Mouse (Mus musculus): ENCODE results near the gene Napsa. TPM values are rescaled to one million over a fixed set of nuclear protein-coding genes. Genes with fewer than 3 reads are reported as not detected.

Gene Napsa
- polyA plus RNA-seq, 1 experiment from 2014 or later: 0.53 TPM

GRCm38 (mm10) chr7:44546274-44546673 is 25.9 kb upstream of the Napsa start:
- no peaks in the 10 kb centered on the region for H3K9me3 ChIP-seq (replicated peaks)
- H3K4me3 ChIP-seq: no peak overlapping the region
- H3K4me1 ChIP-seq: peaks cover 15% of the 10 kb centered on the region
- 98% methylated on average over 3 of the region's 3 CpGs for WGBS
- no peak overlapping the region for H3K9ac ChIP-seq
- no peak overlapping the region for H3K27ac ChIP-seq
- no peak overlapping the region for H3K4me2 ChIP-seq
- H3K36me3 ChIP-seq (ENCODE audit: poor library complexity, severe bottlenecking): peaks cover 41% of the 10 kb centered on the region
- no peaks in the 10 kb centered on the region for H3K27me3 ChIP-seq
- ATAC-seq: no peak

GRCm38 (mm10) chr7:44547041-44547440 is 25.1 kb upstream of the Napsa start:
- H3K4me3 ChIP-seq: peak overlapping the region; percentile 67; the same call in 1 of the 2 replicates
- ATAC-seq: no peak

GRCm38 (mm10) chr7:44547725-44548124 is 24.5 kb upstream of the Napsa start:
- H3K4me1 ChIP-seq: peaks cover 19% of the 10 kb centered on the region
- H3K4me2 ChIP-seq: peak overlapping the region; percentile 93
- H3K36me3 ChIP-seq (ENCODE audit: poor library complexity, severe bottlenecking): peaks cover 39% of the 10 kb centered on the region
- no peaks in the 10 kb centered on the region for H3K27me3 ChIP-seq
- no peak for ATAC-seq
- H3K9me3 ChIP-seq (replicated peaks): no peaks in the 10 kb centered on the region
- peak overlapping the region; percentile 67 for H3K4me3 ChIP-seq
- H3K27ac ChIP-seq: no peak overlapping the region
- H3K9ac ChIP-seq: peak overlapping the region; percentile 74
- WGBS: 28% methylated on average over 5 of the region's 5 CpGs

More at GRCm38 (mm10) chr7:44547041-44547440, 25.1 kb upstream of the Napsa start:
- no peaks in the 10 kb centered on the region for H3K27me3 ChIP-seq
- H3K9ac ChIP-seq: peak overlapping the region; percentile 74
- peaks cover 15% of the 10 kb centered on the region for H3K4me1 ChIP-seq
- H3K4me2 ChIP-seq: peak overlapping the region; percentile 93
- 96% methylated on average over 13 of the region's 13 CpGs for WGBS
- H3K27ac ChIP-seq: no peak overlapping the region
- peaks cover 41% of the 10 kb centered on the region for H3K36me3 ChIP-seq (ENCODE audit: poor library complexity, severe bottlenecking)
- no peaks in the 10 kb centered on the region for H3K9me3 ChIP-seq (replicated peaks)

GRCm38 (mm10) chr7:44548497-44549087 is 23.6 kb upstream of the Napsa start, which contains the start of gene Pold1:
Pold1 (minus strand) TSS chr7:44548849.
- Histone ChIP-seq H3K4me3 (peak within 1 kb of the TSS; percentile 67), H3K27me3 (no peaks in the 10 kb centered on the region), H3K9me3 (replicated peaks) (no peaks in the 10 kb centered on the region), H3K36me3 (ENCODE audit: poor library complexity, severe bottlenecking) (peaks cover 36% of the 10 kb centered on the region), H3K4me2 (peak within 1 kb of the TSS; percentile 93), H3K9ac (peak within 1 kb of the TSS; percentile 74), H3K4me1 (peaks cover 25% of the 10 kb centered on the region), H3K27ac (peak within 1 kb of the TSS; percentile 76)
- peak; percentile 94 for ATAC-seq
- WGBS: under 1% methylated on average over 43 of the region's 43 CpGs

GRCm38 (mm10) chr7:44549621-44550408 is 22.4 kb upstream of the Napsa start:
- H3K27me3 ChIP-seq: no peaks in the 10 kb centered on the region
- no peak for ATAC-seq
- no peak overlapping the region; the same call in 1 of the 2 replicates for H3K27ac ChIP-seq
- no peaks in the 10 kb centered on the region for H3K9me3 ChIP-seq (replicated peaks)
- no peak overlapping the region for H3K9ac ChIP-seq
- no peak overlapping the region for H3K4me2 ChIP-seq
- H3K36me3 ChIP-seq (ENCODE audit: poor library complexity, severe bottlenecking): peaks cover 36% of the 10 kb centered on the region
- WGBS: 95% methylated on average over 23 of the region's 23 CpGs
- no peak overlapping the region for H3K4me3 ChIP-seq
- H3K4me1 ChIP-seq: peaks cover 25% of the 10 kb centered on the region

- 94% methylated on average over 12 of the region's 12 CpGs for WGBS
- H3K27me3 ChIP-seq: peaks cover 1% of the 10 kb centered on the region; the same call in 1 of the 2 replicates
- H3K4me1 ChIP-seq: peaks cover 25% of the 10 kb centered on the region
- no peak overlapping the region for H3K4me2 ChIP-seq
- ATAC-seq: no peak
- no peak overlapping the region for H3K4me3 ChIP-seq
- no peaks in the 10 kb centered on the region for H3K9me3 ChIP-seq (replicated peaks)
- H3K36me3 ChIP-seq (ENCODE audit: poor library complexity, severe bottlenecking): peaks cover 36% of the 10 kb centered on the region
- H3K27ac ChIP-seq: no peak overlapping the region
- H3K9ac ChIP-seq: no peak overlapping the region
Measured at GRCm38 (mm10) chr7:44550409-44550678, 21.8 kb upstream of the Napsa start.

GRCm38 (mm10) chr7:44551301-44551700 is 20.9 kb upstream of the Napsa start:
- 93% methylated on average over 21 of the region's 21 CpGs for WGBS

GRCm38 (mm10) chr7:44551731-44552130 is 20.4 kb upstream of the Napsa start:
- Histone ChIP-seq H3K4me1 (peaks cover 25% of the 10 kb centered on the region), H3K4me3 (no peak overlapping the region; the same call in 1 of the 2 replicates), H3K27me3 (peaks cover 6% of the 10 kb centered on the region; the same call in 1 of the 2 replicates), H3K27ac (no peak overlapping the region), H3K9me3 (replicated peaks) (no peaks in the 10 kb centered on the region), H3K4me2 (no peak overlapping the region), H3K36me3 (ENCODE audit: poor library complexity, severe bottlenecking) (peaks cover 33% of the 10 kb centered on the region), H3K9ac (peak overlapping the region; percentile 21; the same call in 1 of the 2 replicates)
- WGBS: 85% methylated on average over 22 of the region's 22 CpGs
- ATAC-seq: no peak

More at GRCm38 (mm10) chr7:44551301-44551700, 20.9 kb upstream of the Napsa start:
- peaks cover 33% of the 10 kb centered on the region for H3K36me3 ChIP-seq (ENCODE audit: poor library complexity, severe bottlenecking)
- no peak overlapping the region for H3K4me2 ChIP-seq
- no peak for ATAC-seq
- no peaks in the 10 kb centered on the region for H3K9me3 ChIP-seq (replicated peaks)
- H3K9ac ChIP-seq: no peak overlapping the region
- H3K4me1 ChIP-seq: peaks cover 25% of the 10 kb centered on the region
- H3K27ac ChIP-seq: no peak overlapping the region
- no peak overlapping the region for H3K4me3 ChIP-seq
- peaks cover 6% of the 10 kb centered on the region; the same call in 1 of the 2 replicates for H3K27me3 ChIP-seq

- peak overlapping the region; percentile 71 for H3K4me3 ChIP-seq
- no peaks in the 10 kb centered on the region for H3K9me3 ChIP-seq (replicated peaks)
- peaks cover 33% of the 10 kb centered on the region for H3K36me3 ChIP-seq (ENCODE audit: poor library complexity, severe bottlenecking)
- H3K27me3 ChIP-seq: peaks cover 6% of the 10 kb centered on the region; the same call in 1 of the 2 replicates
- H3K9ac ChIP-seq: peak overlapping the region; percentile 63; the same call in 1 of the 2 replicates
- H3K4me2 ChIP-seq: peak overlapping the region; percentile 70
- 86% methylated on average over 31 of the region's 31 CpGs for WGBS
- no peak for ATAC-seq
- H3K4me1 ChIP-seq: peaks cover 20% of the 10 kb centered on the region
- H3K27ac ChIP-seq: no peak overlapping the region
Measured at GRCm38 (mm10) chr7:44552141-44552908, 19.9 kb upstream of the Napsa start.

GRCm38 (mm10) chr7:44553196-44553764 is 18.9 kb upstream of the Napsa start:
- H3K4me2 ChIP-seq: peak overlapping the region; percentile 70
- no peaks in the 10 kb centered on the region for H3K9me3 ChIP-seq (replicated peaks)
- peak overlapping the region; percentile 63 for H3K9ac ChIP-seq
- H3K4me3 ChIP-seq: peak overlapping the region; percentile 71
- ATAC-seq: peak; percentile 68
- peaks cover 11% of the 10 kb centered on the region for H3K4me1 ChIP-seq
- H3K36me3 ChIP-seq (ENCODE audit: poor library complexity, severe bottlenecking): peaks cover 33% of the 10 kb centered on the region
- peak overlapping the region; percentile 90 for H3K27ac ChIP-seq
- peaks cover 9% of the 10 kb centered on the region; the same call in 1 of the 2 replicates for H3K27me3 ChIP-seq
- WGBS: under 1% methylated on average over 30 of the region's 32 CpGs

GRCm38 (mm10) chr7:44553826-44554225 is 18.4 kb upstream of the Napsa start, which contains the start of gene Nr1h2:
Nr1h2 (minus strand) TSS chr7:44553951.
- peak; percentile 82 for ATAC-seq
- Histone ChIP-seq H3K4me1 (peaks cover 10% of the 10 kb centered on the region), H3K9me3 (replicated peaks) (no peaks in the 10 kb centered on the region), H3K36me3 (ENCODE audit: poor library complexity, severe bottlenecking) (peaks cover 33% of the 10 kb centered on the region), H3K4me3 (peak within 1 kb of the TSS; percentile 71), H3K27ac (peak within 1 kb of the TSS; percentile 90), H3K27me3 (peaks cover 9% of the 10 kb centered on the region; the same call in 1 of the 2 replicates), H3K9ac (peak within 1 kb of the TSS; percentile 63), H3K4me2 (peak within 1 kb of the TSS; percentile 70)
- WGBS: under 1% methylated on average over 22 of the region's 22 CpGs
